Mouse (Mus musculus) E14TG2a.4 (cell line): Measurements from ENCODE around the gene Pole.

Experiments used
- CTCF ChIP-seq: conservative IDR thresholded peaks from 2 replicates; pipeline ENCODE4 v1.5.1; 2014; ENCODE audit warnings: low read length
- NANOG ChIP-seq: IDR thresholded peaks from 2 replicates; pipeline ENCODE4 v1.6.1; 2014; ENCODE audit warnings: borderline replicate concordance, low read length, mixed read lengths
- POU5F1 ChIP-seq: IDR thresholded peaks from 2 replicates; pipeline ENCODE4 v1.6.1; 2014; ENCODE audit warnings: low read length, borderline replicate concordance

GRCm38 (mm10) chr5:110266941-110267340 is 19.2 kb upstream of the Pole start:
- TF ChIP-seq CTCF (no peak), NANOG (no peak), POU5F1 (no peak)
